In the genomic region with DNA sequence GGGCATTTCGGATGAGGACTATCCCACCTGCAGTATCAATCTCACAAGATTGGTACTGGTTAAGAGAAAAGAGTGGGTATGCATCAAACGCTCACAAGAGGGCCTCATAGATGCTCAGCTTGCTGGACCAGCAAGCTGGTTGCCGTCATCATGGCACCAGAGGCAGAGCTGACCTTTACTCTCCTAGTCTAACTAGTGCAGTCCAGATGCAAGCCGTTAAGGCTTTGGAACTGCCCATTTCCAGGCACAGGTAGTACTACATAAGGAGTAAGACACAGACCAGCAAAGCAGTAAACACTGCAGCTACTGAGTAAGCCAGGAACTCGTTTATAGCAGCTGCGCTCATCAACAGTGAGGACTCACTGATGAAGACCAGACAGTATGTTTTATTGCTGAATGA, we compare ENCODE assay signal across 8 mouse cellular contexts.
DNase-seq lines count a peak whose midpoint lies in the region; ATAC-seq lines count a peak whose summit lies in the region.

No protein-coding gene starts in this region.

- H3K4me3 ChIP-seq in embryonic facial prominence, embryonic 10.5 days: no peak overlapping the region
- no peak overlapping the region for H3K4me3 ChIP-seq in midbrain, embryonic 12.5 days

- no peaks in the 10 kb centered on the region for H3K9me3 ChIP-seq in embryonic facial prominence, embryonic 10.5 days
- H3K9me3 ChIP-seq in midbrain, embryonic 12.5 days: no peaks in the 10 kb centered on the region

- no peak overlapping the region for H3K4me2 ChIP-seq in midbrain, embryonic 12.5 days (replicated peaks)

- 53% methylated on average over 6 of the region's 6 CpGs for WGBS in embryonic facial prominence, embryonic 10.5 days
- WGBS in midbrain, embryonic 12.5 days: 65% methylated on average over 6 of the region's 6 CpGs

- DNase-seq in retina, embryonic 14.5 days (ENCODE audit: low spot score): peak; percentile 8
- DNase-seq in retina, postnatal 1 day: no peak
- DNase-seq in embryonic facial prominence, embryonic 10.5 days (ENCODE audit: low spot score): peak; percentile 35
- DNase-seq in kidney, adult 18-20 months: peak; percentile 52
- no peak for DNase-seq in thymus, postnatal 4 days
- DNase-seq in frontal cortex, postnatal 14 days (ENCODE audit: low spot score in 2 of 2): no peak
- no peak for DNase-seq in left cerebral cortex, adult 11 months (ENCODE audit: low spot score)

- no peak for ATAC-seq in midbrain, embryonic 12.5 days (ENCODE audit: low FRiP score, low read depth)

- no peaks in the 10 kb centered on the region for H3K27me3 ChIP-seq in embryonic facial prominence, embryonic 10.5 days (replicated peaks; ENCODE audit: low read depth, poor library complexity, severe bottlenecking)
- no peaks in the 10 kb centered on the region for H3K27me3 ChIP-seq in midbrain, embryonic 12.5 days

- no peak overlapping the region for H3K27ac ChIP-seq in embryonic facial prominence, embryonic 10.5 days (replicated peaks)
- peak overlapping the region; percentile 27 for H3K27ac ChIP-seq in midbrain, embryonic 12.5 days (replicated peaks)

- no peak overlapping the region for H3K9ac ChIP-seq in midbrain, embryonic 12.5 days (replicated peaks)

- H3K36me3 ChIP-seq in embryonic facial prominence, embryonic 10.5 days (replicated peaks): no peaks in the 10 kb centered on the region
- H3K36me3 ChIP-seq in midbrain, embryonic 12.5 days: no peaks in the 10 kb centered on the region

- H3K4me1 ChIP-seq in embryonic facial prominence, embryonic 10.5 days: peaks cover 37% of the 10 kb centered on the region
- H3K4me1 ChIP-seq in midbrain, embryonic 12.5 days: peaks cover 14% of the 10 kb centered on the region

Comparison
In these comparisons a context has a peak if more than half of its experiments do, and no peak if none do; other contexts are left out.
1. DNase-seq: peak in retina, embryonic 14.5 days (single experiment), embryonic facial prominence, embryonic 10.5 days (single experiment) and kidney, adult 18-20 months (single experiment); none in retina, postnatal 1 day (single experiment), thymus, postnatal 4 days (single experiment), frontal cortex, postnatal 14 days (0 of 2) and left cerebral cortex, adult 11 months (single experiment).